Mouse (Mus musculus) left cerebral cortex, adult 2 months (tissue): Measurements from ENCODE around the gene Cdh1. TPM values are rescaled to one million over a fixed set of nuclear protein-coding genes. Genes with fewer than 3 reads are reported as not detected.
A peak's percentile ranks its signal among the peaks of the same experiment; 100 is the strongest.
"Not testable (repeated sequence)": the region's sequence is repeated elsewhere in the genome, so short reads cannot be mapped to it uniquely, and the experiment has no call there.

Source experiments
- DNase-seq, 2 experiments: peaks; one replicate each; pipeline ENCODE4 v3.0.0; 2021 to 2022; ENCODE audit warnings: low spot score in 2 of 2, mixed read lengths in 1 of 2; ENCODE audit errors: extremely low spot score in 1 of 2
- H3K27ac ChIP-seq: fragments of 200-600 bp; 2 replicates; pipeline ENCODE4 v1.8.1; 2022
- H3K4me3 ChIP-seq: fragments of 200-600 bp; 2 replicates; pipeline ENCODE4 v1.8.1; 2022
- CTCF ChIP-seq: fragments of 200-600 bp; IDR thresholded peaks from 2 replicates; pipeline ENCODE4 v1.8.1; 2022; ENCODE audit warnings: antibody characterized with exemption, mild to moderate bottlenecking, moderate library complexity
- intact Hi-C: fragments of 180-260 bp; cut with DNase I; formaldehyde crosslinking; loops from one replicate; pipeline ENCODE4 v1.15.1; 2025
- total RNA-seq, 2 experiments: library from RNA; stranded (reverse); gene quantifications; 2 replicates each; pipeline ENCODE4 v1.2.3; 2021

Cdh1 gene
- total RNA-seq, 2 experiments from 2014 or later, result 1.3 to 2.2 TPM

DNA sequence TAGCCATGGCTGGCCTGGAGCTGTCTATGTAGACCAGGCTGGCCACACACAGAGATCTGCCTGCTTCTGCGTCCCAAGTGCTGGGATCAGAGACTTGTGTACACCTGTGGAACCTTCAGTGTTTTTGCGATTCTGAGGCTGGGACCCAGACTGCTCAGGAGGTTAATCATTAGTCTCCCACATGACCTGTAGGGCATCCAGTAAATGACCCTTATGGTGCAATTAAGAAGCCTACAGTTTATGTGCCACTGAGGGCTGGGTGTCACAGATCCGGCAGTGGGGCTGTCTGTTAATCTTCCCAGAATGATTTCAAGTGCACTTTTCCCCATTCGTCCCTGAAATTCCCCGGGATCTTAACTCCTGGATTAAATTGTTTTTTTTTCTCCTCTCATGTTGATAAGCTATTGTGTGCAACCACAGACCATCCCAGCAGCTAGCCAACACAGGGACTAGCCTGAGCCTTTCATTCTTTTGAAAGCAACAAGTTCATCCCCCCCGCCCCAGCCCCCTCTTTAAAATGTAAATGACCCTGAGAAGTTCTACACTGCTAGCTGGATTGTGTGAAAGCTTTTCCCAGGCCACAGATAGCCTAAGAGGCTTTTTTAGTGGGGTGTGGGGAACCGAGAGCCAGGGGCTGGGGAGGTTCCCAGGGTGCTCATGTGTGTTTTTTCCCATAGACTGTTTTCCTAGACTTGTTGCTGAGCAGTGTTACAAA is 3.7 kb upstream of the Cdh1 start:
- no peak overlapping the region for H3K4me3 ChIP-seq
- intact Hi-C loops, result no loop called here
- no peak for DNase-seq
- no peak overlapping the region for H3K27ac ChIP-seq
- TF ChIP-seq CTCF, result no peak

DNA sequence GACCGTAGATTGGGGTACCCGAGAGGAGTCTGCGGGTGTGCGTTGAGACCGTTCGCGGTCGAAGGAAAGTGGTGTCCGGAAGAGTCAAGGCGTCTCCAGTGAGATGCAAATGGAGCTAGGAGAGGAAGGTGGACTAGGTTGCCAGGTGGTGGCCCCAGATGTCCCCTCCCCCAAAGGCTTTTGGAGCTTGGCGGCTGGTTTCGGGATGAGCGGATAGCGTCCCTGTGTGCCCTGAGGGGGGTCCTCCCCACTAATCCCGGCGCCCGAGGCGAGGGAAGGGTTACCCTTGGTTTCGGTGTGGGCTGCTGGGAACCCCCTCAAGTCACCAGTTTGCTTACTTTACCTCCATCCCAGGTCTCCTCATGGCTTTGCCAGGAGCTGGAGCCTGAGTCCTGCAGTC is 782 bp downstream of the Cdh1 start:
- Histone ChIP-seq H3K27ac (no peak overlapping the region), H3K4me3 (peak overlapping the region; percentile 45; the same call in 1 of the 2 replicates)
- no peak for DNase-seq
- TF ChIP-seq CTCF, result no peak
- intact Hi-C loops, result no loop called here

DNA sequence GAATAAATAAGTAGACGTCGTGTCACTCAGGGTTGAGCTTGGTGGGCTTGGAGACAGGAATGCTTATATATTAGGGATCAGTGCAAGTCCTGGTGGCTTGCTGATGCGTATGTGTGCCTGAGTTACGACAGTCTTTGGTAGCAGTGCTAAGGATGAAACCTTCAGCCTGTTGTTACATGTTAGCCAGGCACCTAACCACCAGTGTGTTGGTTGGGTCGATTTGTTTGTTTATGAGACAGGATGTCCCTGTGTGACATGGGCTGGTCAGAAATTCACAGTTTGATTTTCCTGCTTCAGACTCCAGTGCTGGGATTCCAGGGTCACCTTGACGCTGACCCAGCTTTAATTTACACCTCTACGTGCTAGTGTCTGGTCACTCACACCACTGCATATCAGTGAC is 2.5 kb downstream of the Cdh1 start:
- Histone ChIP-seq H3K4me3 (no peak overlapping the region), H3K27ac (no peak overlapping the region)
- DNase-seq, result no peak
- no peak for TF ChIP-seq CTCF
- intact Hi-C loops, result no loop called here

DNA sequence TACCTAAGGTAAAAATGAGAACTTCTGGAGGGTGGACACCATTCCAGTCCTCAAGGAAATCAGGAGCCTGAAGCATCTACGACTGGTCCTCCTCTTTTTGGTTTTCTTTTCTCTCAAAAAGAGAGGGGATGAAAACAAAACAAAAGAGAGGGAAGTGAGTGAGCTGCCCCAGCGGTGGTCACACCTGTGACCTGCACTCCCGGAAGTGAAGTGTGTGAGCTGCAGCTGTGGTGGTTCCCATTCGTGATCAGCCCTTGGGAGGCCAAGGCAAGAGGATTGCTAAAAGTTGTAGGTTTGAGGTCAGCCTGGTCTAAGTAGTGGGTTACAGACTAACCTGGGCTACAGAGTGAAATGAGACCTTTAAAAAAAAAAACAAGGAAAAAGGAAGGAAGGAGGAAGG is 3.0 kb downstream of the Cdh1 start:
- Histone ChIP-seq H3K4me3 (no peak overlapping the region), H3K27ac (no peak overlapping the region)
- no peak for DNase-seq
- TF ChIP-seq CTCF, result no peak
- intact Hi-C loops, result no loop called here

DNA sequence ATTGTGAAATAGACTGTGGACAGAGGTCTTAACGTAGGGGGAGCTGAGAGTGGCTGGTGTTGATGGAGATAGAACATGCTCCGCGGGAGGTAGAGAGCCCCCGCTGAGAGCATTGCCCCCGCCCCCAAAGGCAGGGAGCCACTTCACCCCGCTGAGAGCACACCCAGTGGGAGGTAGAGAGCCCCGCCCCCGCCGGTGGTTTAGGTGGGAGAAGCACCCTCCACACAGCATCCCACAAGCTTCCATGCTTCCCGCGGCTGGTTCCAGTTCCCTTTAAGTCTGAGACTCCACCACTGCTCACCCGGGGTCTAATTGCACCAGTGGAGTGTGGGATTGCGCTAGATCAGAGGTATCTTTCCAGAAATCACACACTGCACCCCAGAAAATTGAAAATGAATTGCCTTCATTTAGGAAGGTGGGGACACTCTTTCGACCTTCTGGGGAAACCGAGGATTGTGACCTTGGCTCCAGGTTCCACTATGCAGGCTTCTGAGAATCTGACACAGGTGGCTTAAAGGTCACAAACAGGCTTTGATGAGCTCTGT is 3.5 kb downstream of the Cdh1 start:
- Histone ChIP-seq H3K27ac (no peak overlapping the region), H3K4me3 (no peak overlapping the region)
- DNase-seq, result no peak
- no peak for TF ChIP-seq CTCF
- intact Hi-C loops, result no loop called here

DNA sequence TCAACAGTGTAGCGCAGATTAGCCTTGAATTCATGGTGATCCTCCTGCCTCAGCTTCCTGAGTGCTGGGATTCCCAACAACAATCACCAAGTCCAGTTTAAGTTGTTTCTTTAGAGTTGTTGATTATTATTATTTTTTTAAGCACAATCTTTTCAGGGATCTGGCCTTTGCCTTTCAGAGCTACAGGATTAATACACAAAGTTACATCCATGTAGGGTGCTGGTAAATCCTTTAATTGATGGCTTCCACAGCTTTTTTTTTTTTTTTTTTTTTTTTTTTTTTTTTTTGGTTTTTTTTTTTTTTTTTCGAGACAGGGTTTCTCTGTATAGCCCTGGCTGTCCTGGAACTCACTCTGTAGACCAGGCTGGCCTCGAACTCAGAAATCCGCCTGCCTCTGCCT is 4.6 kb downstream of the Cdh1 start:
- H3K27ac ChIP-seq, H3K4me3 ChIP-seq, intact Hi-C loops, DNase-seq: not testable (repeated sequence)

DNA sequence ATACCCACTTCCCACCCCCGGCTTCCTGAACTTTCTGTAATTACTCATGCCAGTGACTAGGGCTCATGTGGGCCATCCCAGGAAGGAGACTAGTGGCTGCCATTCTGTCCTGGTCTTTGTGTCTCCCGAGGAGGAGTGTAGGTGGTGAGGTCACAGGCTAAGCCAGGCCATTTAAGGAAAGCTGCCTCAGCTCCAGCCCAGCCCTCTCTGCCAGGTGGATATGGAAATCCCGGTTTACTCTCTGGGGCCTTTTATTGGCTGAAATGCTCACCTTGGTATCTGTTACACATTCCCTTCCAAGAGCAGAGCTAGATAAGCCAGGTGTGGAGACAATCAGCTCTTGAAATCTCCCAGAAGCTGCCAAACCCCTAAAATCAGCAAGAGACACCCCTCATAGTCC is 5.3 kb downstream of the Cdh1 start:
- intact Hi-C loops, result no loop called here
- Histone ChIP-seq H3K27ac (no peak overlapping the region), H3K4me3 (no peak overlapping the region)
- no peak for DNase-seq
- no peak for TF ChIP-seq CTCF

DNA sequence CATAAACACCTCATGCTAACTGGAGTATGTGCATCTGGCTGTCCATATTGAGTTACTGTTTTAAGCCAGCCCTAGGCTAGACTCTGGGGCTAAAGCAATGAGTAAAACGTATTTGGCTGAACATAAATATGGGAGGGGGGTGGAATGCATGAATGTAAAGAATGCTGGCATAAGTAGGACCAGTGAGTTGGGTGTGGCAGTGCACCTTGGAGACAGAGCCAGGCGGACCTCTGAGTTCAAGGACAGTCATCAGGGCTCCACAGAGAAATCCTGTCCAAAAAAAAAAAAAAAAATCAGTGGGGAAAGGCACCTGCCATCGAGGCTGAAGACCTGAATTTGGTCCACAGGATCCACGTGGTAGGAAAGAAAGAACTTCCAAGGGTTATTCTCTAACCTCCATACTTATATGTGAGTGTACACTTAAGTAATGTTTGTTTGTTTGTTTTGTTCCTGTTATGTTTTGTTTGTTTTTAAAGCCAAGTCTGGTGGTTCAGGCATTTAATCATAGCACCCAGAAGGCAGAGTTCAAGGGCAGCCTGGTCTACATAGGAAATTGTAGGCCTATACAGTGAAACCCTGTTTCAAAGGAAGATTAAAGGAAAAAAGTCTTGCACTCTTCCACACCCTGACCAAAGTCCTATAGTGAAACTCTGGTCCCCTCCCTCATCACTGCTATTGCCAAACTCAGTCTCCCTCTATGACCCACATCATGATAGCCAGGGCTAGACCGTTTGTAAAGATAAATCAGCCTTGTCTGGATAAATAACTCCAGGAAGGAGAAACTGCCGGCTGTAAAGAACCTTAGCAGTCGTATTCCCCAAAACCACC is 6.1 kb downstream of the Cdh1 start:
- Histone ChIP-seq H3K4me3 (no peak overlapping the region), H3K27ac (no peak overlapping the region)
- DNase-seq, result no peak
- intact Hi-C loops, result no loop called here
- no peak for TF ChIP-seq CTCF

DNA sequence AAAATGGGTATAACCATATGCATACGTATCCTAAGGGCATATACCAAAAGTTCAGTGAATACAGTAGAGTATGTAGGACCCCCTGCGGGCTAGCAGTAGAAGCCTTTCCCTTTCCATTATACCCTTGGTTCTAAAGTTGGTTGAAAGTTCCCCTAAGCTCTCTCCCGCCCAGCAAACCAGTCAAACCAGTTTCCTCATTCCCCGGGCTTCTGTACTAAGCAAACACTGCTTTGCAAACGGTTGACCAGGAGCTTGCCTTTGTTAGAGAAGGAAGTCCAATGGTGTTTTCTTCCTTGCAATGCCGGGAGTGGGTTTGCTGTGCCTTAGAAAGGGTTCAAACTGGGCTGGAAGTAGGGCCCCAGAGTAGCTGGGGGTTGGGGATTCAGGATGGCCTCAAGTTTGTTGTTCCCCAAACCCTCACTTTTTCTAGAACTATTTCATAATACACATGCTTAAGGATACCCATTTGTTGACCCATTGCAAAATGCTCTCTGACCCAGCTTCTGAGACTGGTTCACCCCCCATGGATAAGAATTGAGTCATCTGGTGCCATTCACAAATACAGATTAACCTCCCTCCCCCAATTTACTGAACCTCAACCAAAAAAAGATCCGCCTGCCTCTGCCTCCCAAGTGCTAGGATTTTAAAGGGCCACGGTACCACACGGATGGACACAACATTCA is 7.9 kb downstream of the Cdh1 start:
- DNase-seq, result no peak
- no peak for TF ChIP-seq CTCF
- no peak overlapping the region for H3K4me3 ChIP-seq
- intact Hi-C loops, result loop anchor here (10.0 kb wide), 1 partner anchor 246 kb away; no protein-coding TSS in a partner anchor
- H3K27ac ChIP-seq, result no peak overlapping the region

DNA sequence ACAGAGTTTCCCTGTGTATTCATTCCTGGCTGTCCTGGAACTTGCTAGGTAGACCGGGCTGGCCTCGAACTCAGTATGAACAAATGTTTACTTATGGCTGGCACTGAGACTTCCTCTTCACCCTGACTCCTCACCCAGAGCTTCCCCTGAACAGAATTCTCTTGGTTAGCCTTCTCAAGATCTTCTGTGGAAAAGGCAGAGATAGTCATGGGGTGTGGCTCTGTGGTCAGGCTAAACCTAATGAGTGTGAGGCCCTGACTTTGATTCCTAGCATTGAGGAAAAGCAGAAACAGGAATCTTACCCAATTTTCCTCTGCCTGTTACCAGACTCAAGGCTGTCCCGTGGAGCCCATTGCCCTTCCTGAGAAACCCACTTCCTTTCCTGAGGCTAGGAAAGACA is 8.9 kb downstream of the Cdh1 start:
- Histone ChIP-seq H3K27ac (no peak overlapping the region), H3K4me3 (no peak overlapping the region)
- DNase-seq, result no peak
- intact Hi-C loops, result loop anchor here (10.0 kb wide), 1 partner anchor 247 kb away; no protein-coding TSS in a partner anchor
- no peak for TF ChIP-seq CTCF

DNA sequence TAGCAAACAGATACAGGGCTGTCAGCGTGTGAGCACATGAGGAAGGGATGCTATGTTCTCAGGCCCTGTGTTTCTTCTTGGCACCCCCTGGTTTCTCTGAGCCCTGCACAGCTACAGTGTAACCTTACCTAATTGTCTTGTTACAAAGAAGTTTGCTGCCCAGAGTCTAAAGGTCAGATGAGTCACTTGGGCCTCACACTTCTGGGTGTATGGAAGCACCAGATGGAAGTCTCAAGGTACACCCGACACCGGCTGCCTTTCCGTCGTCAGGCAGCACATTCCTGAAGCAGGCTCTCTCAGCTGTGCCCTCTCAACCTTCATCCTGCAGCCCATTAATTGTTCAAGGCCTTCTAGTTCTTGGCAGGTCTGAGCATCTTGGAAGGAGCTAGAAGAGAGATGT is 11.6 kb downstream of the Cdh1 start:
- H3K27ac ChIP-seq, result no peak overlapping the region
- TF ChIP-seq CTCF, result no peak
- no peak overlapping the region for H3K4me3 ChIP-seq
- intact Hi-C loops, result loop anchor here (10.0 kb wide), 1 partner anchor 250 kb away; no protein-coding TSS in a partner anchor
- no peak for DNase-seq
